Mouse (Mus musculus) layer of hippocampus, adult 11-12 months (tissue): Measurements from ENCODE around the gene Mettl24.
"Not testable (repeated sequence)": the region's sequence is repeated elsewhere in the genome, so short reads cannot be mapped to it uniquely, and the experiment has no call there.

ENCODE experiments used
- DNase-seq: peaks from one replicate; pipeline ENCODE4 v3.0.0; 2022; ENCODE audit warnings: low spot score

The Mettl24 gene

GRCm38 (mm10) chr10:40737274-40738112, 54.4 kb downstream of the Mettl24 start:
- DNase-seq = no peak

- no peak for DNase-seq
Measured at GRCm38 (mm10) chr10:40740696-40741095, 57.6 kb downstream of the Mettl24 start.

DNA sequence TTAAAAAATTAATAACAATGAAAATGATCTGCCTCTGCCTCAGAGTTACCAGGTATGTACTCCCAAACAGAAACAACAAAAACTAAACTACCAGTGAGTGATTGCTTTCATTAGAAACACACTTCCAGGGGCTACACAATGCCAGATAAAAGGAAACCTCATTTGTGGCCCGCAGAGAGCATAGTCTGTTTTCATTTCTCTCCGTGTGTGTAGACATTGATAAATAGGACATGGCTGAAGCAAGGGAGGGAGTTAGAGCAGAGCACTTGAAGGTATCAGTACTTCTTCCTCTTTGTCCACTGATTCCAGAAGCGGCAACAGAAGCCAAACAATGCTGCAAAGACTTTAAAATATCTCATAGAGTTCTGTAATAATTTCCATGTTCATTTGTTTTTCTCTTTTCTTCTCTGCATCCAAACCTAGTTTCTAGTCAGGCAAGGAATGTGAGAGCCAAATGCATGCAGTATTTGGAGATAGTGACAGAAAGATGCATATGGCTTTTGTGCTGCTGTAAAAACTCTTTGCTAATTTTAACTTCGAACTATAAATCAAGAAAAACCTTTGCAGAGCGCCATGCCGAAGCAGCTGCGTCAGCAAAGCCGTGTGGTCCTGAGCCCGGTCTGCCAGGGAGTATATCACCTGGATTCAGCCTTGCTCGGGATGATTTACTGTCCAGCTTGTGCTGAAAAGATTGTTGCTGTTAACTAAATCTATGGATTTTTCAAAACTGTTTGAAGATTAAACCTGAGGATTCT, 67.4 kb downstream of the Mettl24 start:
- no peak for DNase-seq

DNA sequence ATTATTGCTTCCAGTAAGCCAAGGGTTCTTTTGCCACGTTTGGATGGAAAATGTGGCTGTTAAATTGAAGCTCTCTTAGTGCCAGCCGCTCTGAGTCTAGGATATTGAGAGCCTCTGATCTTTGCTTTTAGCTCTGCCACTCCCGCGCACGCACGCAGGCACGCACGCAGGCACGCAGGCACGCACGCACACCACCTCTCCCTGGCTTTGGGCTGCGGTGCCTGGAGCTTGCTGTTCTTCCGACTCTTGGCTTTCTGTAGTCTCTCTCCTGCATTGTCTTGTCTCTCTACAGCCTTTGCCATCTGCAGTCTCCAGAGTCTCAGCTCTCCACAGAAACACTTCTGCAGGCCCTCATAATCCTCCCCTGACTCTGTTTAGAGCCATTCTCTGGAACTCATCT, 68.1 kb downstream of the Mettl24 start:
- no peak for DNase-seq

DNA sequence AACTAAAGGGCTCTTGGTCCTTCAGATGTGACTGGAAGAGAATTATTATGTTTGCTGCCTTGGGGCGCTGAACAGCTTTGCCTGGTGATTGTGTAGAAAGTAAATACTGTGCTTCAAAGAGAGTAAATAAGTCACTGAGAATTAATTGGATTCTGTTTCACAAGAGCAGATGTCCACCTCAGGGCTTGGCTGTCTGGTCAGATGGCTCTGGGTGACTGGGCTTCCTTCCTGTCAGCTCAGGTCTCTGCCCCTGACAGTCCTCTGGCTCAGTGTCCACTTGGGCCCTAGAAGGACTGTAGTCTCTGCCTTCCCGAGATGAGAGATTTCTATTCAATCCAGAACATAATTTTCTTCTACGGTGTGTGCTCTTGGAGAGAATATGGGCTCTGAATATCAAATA, 70.0 kb downstream of the Mettl24 start:
- DNase-seq = no peak

DNA sequence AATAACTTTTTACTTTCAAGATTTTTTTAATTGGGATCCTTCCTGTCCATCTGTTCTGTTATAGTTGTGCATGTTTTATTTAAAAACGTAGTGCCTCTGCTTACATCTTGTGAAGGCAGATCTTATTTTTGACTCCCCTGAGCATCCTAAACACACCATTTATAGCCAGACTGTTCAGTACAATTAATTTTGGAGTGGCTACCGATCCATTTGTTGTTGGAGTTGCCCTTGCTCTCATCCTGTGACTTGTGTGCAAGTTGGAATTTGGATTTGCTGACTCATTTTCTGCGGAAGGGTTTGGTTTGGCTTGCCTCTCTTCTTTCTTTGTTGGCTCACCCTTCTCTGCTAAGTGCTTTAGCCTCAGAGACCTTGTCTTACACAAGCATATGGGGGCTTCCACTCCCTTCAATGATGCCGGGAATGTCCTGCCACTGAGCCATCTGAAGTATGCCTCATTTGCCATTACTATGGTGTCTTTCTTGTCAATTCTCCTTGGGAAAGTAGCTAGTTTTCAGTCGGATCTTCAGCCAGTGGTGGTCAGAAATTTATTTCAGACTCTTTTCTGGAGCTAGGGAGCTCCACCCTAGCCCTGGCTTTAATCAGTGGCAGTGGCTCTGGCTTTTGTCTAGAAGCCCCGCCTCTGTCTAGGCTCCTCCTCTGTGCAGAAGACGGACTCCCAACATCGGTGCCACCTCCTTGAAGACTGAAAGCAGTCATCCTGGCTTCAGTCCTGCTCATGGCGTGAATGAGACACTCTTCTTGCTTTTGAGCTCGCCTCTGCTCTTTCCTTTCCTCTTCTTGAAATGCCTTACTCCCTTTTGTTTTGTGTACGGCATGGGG, 75.3 kb downstream of the Mettl24 start:
- DNase-seq = no peak

GRCm38 (mm10) chr10:40759391-40760194, 76.5 kb downstream of the Mettl24 start:
- not testable (repeated sequence) for DNase-seq

DNA sequence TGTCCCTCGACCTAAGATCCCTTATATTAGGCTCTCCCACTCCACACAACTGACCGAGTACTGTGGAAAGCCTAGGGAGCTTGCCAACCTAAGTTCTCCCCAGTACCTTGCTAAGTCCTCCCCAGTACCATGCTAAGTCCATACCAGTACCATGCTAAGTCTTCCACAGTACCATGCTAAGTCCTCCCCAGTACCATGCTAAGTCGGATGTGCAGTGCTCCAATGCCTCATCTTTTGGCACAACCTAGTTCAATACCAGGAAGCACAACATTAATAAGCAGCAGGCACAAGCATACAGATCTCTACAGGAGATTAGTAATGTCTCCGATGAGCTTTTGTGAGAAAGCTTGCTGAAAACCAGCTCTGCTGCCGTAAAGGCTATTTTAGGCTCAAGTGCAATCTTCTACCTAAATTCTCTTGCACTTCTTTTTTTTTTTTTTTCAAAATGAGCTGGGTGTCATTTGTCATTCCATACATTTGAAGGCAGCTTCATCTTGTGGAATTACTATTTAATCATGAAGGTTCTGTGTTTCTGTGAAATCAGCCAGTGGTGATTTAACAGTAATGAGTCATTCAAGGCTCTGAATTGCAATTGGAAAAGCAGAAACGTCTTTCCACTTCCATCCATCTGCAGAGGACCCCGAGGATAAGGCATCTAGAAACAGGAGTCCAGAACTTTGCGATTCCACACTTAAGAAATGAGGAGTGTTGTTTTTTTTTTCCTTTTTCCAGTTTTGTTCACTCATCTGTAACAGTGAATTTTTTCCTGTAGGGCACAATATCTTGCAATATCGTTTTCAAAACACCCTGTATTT, 77.3 kb downstream of the Mettl24 start:
- DNase-seq = no peak

- DNase-seq = no peak
Measured at GRCm38 (mm10) chr10:40761010-40761752, 78.1 kb downstream of the Mettl24 start.

GRCm38 (mm10) chr10:40762624-40763023, 79.5 kb downstream of the Mettl24 start:
- DNase-seq = peak; percentile 79

DNA sequence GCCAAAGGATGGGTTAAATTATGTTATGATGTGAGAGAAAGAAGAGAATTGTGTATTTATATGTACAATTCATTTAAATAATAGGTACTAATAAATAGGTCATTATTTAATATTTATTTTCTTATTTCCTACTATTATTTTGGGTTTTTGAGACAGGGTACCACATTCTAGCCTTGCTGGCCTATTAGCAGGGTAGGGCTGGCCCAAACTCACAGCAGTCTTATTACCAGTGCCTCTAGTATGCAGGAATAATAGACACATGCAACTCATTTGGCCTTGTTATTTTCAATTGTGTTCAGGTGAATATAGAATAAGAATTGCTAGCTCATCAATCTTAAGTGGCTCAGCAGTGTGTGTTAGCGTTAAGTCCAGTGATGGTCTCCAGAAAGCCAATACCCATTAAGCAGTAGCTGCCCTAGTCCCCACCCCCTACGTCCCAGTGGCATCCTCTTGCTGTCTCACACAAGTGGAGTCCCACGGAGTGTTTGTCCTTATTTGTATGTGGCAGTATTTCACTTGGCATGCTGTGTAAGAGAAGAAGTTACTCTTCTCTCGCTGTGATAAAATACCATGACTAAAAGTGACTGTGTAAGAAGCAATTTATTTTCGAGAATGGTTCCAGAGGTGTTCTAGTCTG, 80.1 kb downstream of the Mettl24 start:
- no peak for DNase-seq

GRCm38 (mm10) chr10:40772266-40772665, 89.2 kb downstream of the Mettl24 start:
- no peak for DNase-seq

GRCm38 (mm10) chr10:40775151-40775550, 92.1 kb downstream of the Mettl24 start:
- DNase-seq = no peak

DNA sequence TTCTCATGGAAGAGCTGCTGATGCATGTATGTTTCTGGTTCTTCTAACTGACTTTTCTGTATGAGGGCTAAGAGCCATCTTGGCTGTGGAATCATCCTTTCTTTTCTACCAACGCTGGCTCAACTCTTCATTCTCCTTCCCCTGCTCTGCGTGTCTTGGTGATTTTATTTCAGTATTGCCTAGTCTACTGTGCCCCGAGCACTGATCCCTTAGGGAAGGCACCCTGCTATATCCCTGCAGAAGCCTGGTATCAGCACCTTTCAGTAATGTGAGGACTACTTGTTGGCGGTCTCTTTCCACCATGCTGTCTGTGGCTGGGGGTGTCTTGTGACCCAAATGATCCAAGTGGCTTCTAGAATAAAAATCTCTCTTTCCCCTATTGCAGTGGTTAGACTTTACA, 92.6 kb downstream of the Mettl24 start:
- DNase-seq = no peak

DNA sequence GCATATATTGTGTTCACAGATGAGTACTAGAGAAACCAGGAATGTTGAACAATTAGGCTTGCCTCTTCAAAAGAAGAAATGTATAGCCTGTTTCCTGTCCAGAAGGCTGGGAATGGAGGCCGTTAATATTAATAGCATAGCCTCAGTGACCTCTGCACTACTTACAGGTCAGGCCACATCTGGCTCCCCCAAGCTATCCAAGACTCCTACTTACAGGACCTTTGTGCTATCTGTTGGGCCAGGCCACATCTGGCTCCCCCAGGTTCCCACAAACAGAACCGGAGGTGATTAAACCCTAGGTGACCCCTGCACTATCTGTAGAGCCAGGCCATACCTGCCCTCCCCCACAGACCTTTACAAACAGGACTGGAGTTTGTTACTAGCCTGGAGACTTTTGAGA, 94.1 kb downstream of the Mettl24 start:
- DNase-seq = no peak

DNA sequence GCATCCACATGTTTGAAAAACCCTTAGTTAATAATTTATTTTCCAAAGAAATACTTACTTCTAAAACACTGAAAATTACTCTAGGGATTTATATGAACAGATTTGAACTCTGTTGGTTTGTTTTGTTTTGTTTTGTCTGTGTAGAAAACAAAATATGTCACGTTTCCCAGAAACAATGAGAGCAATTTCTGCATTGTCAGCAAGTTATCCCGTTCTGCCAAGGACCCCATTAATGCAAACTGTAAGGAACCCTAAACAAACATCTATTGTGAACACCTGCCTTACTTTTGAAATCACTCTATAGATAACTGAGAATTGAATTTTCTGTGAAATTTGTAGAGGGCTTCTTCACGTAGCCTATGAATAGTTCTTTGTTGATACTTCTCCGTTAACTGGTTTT, 95.4 kb downstream of the Mettl24 start:
- no peak for DNase-seq

- DNase-seq = no peak
Measured at GRCm38 (mm10) chr10:40790406-40790805, 107.3 kb downstream of the Mettl24 start.

- DNase-seq = no peak
Measured at GRCm38 (mm10) chr10:40792115-40792514, 109.0 kb downstream of the Mettl24 start.

- no peak for DNase-seq
Measured at GRCm38 (mm10) chr10:40805221-40805620, 122.1 kb downstream of the Mettl24 start.
